Mouse (Mus musculus) ovary, postnatal 10 days (tissue): ENCODE results near the gene Nubp1.

Experiments used
- DNase-seq: peaks from one replicate; pipeline ENCODE4 v3.0.0; 2022; ENCODE audit warnings: low spot score

Gene Nubp1

GRCm38 (mm10) chr16:10468201-10468600 is 56.5 kb downstream of the Nubp1 start:
- DNase-seq = no peak

- no peak for DNase-seq
Measured at GRCm38 (mm10) chr16:10471950-10472349, 60.2 kb downstream of the Nubp1 start.
